Mouse (Mus musculus) lung, postnatal 0 days (tissue): Measurements from ENCODE around the gene Carmil1.

ENCODE experiments used
- CTCF ChIP-seq: IDR thresholded peaks from 2 replicates; pipeline ENCODE4 v1.5.1; 2016; ENCODE audit warnings: antibody characterized with exemption, mild to moderate bottlenecking
- EP300 ChIP-seq: IDR thresholded peaks from 2 replicates; pipeline ENCODE4 v1.6.1; 2016; ENCODE audit warnings: antibody characterized with exemption, mild to moderate bottlenecking, control low read depth

DNA sequence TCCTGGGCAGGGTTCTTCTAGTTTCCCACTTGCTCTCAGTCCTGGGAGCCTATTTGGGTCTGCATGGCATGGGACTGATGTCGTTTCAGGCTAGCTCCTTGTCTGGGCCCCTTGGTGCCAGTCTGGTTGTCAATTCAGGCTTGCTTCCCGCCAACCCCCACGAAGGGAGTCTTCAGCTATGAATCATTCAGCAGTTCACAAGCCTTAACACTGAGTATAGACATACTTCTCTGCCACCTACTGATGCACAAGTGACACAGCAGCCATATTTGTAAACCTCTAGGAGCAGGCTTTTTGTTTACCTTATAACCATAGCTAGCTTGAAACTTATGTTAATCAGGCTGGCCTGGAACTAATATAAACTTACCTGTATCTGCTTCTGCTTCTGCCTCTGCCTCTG is 36.0 kb upstream of the Carmil1 start:
- TF ChIP-seq EP300 (no peak), CTCF (no peak)
